Mouse (Mus musculus): ENCODE measurements around the gene Bcl6.

DNA sequence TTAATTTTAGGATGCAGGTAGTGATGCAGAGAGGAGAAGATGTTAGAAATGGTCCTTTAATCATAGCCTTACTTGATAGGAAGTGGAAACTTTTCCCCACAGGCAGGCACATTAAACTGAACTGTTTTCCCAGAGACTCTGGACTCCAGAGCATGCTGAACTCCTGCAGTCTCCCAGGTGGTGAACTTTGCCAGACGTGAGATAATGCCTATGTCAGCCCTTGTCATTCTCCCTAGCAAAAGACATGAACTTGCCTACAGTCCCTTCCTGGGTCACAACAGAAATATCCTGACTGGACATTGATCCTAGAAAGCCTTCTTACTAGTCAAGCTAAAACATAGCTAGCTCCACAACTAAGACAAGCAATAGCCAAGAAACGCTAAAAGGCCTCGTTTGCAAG, 22.7 kb upstream of the Bcl6 start:
- TF ChIP-seq CTCF (IDR thresholded peaks at IDR 0.05; ENCODE audit: borderline replicate concordance, insufficient read depth, low read length) (no peak), POLR2A (IDR thresholded peaks at IDR 0.05; ENCODE audit: low read depth, low read length) (no peak)

Measured in embryonic fibroblast, embryonic 13.5 days (primary cell).